Mouse (Mus musculus): ENCODE data around the gene Mrpl10.

The Mrpl10 gene

GRCm38 (mm10) chr11:97029686-97030417 is 11.5 kb upstream of the Mrpl10 start, which contains the start of gene Scrn2:
Scrn2 (plus strand) TSS chr11:97029938.
- DNase-seq: peak; percentile 85

GRCm38 (mm10) chr11:97030426-97030825 is 10.9 kb upstream of the Mrpl10 start:
- no peak for DNase-seq

- DNase-seq: no peak
Observed at GRCm38 (mm10) chr11:97031977-97032376, 9.4 kb upstream of the Mrpl10 start.

- DNase-seq: no peak
Observed at GRCm38 (mm10) chr11:97032499-97032898, 8.9 kb upstream of the Mrpl10 start.

GRCm38 (mm10) chr11:97033781-97034180 is 7.6 kb upstream of the Mrpl10 start:
- no peak for DNase-seq

GRCm38 (mm10) chr11:97036141-97036540 is 5.2 kb upstream of the Mrpl10 start:
- DNase-seq: no peak

- no peak for DNase-seq
Observed at GRCm38 (mm10) chr11:97038881-97039280, 2.5 kb upstream of the Mrpl10 start.

GRCm38 (mm10) chr11:97040301-97041021 is 899 bp upstream of the Mrpl10 start:
- no peak for DNase-seq

- no peak for DNase-seq
Observed at GRCm38 (mm10) chr11:97044902-97045301, 3.5 kb downstream of the Mrpl10 start.

- DNase-seq: no peak
Observed at GRCm38 (mm10) chr11:97045861-97046260, 4.5 kb downstream of the Mrpl10 start.

GRCm38 (mm10) chr11:97048090-97048650 is 6.8 kb downstream of the Mrpl10 start:
- DNase-seq: no peak

- DNase-seq: no peak
Observed at GRCm38 (mm10) chr11:97049492-97050085, 8.2 kb downstream of the Mrpl10 start.

- peak; percentile 87 for DNase-seq
Observed at GRCm38 (mm10) chr11:97050216-97050943, 9.0 kb downstream of the Mrpl10 start, which contains the start of gene Osbpl7. Osbpl7 (plus strand) TSS chr11:97050628.

GRCm38 (mm10) chr11:97050944-97051586 is 9.7 kb downstream of the Mrpl10 start:
- DNase-seq: no peak

GRCm38 (mm10) chr11:97052219-97052646 is 10.9 kb downstream of the Mrpl10 start:
- DNase-seq: no peak

- no peak for DNase-seq
Observed at GRCm38 (mm10) chr11:97063274-97063920, 22.0 kb downstream of the Mrpl10 start.

GRCm38 (mm10) chr11:97063921-97064295 is 22.5 kb downstream of the Mrpl10 start:
- no peak for DNase-seq

- DNase-seq: no peak
Observed at GRCm38 (mm10) chr11:97065538-97066295, 24.4 kb downstream of the Mrpl10 start.

- DNase-seq: no peak
Observed at GRCm38 (mm10) chr11:97066656-97067360, 25.4 kb downstream of the Mrpl10 start.

- DNase-seq: no peak
Observed at GRCm38 (mm10) chr11:97069333-97069732, 28.0 kb downstream of the Mrpl10 start.
